Mouse (Mus musculus) mature B cell (primary cell): ENCODE results near the gene Zmynd11.

Experiments
- in situ Hi-C: fragments of 300-500 bp; cut with MboI; formaldehyde crosslinking; loops from 2 replicates; pipeline ENCODE4 v1.14.3; 2019

The Zmynd11 gene

GRCm38 (mm10) chr13:9656613-9657012 lies 108.5 kb downstream of the Zmynd11 start:
- in situ Hi-C loops, result no loop called here

- in situ Hi-C loops, result no loop called here
Observed at GRCm38 (mm10) chr13:9653018-9653417, 112.1 kb downstream of the Zmynd11 start.

GRCm38 (mm10) chr13:9650580-9650979 lies 114.5 kb downstream of the Zmynd11 start:
- in situ Hi-C loops, result no loop called here

- in situ Hi-C loops, result no loop called here
Observed at GRCm38 (mm10) chr13:9649894-9650293, 115.2 kb downstream of the Zmynd11 start.

- in situ Hi-C loops, result no loop called here
Observed at GRCm38 (mm10) chr13:9648716-9649115, 116.4 kb downstream of the Zmynd11 start.

- in situ Hi-C loops, result no loop called here
Observed at GRCm38 (mm10) chr13:9637949-9638348, 127.2 kb downstream of the Zmynd11 start.

- in situ Hi-C loops, result no loop called here
Observed at GRCm38 (mm10) chr13:9636505-9636904, 128.6 kb downstream of the Zmynd11 start.

- in situ Hi-C loops, result no loop called here
Observed at GRCm38 (mm10) chr13:9635951-9636350, 129.2 kb downstream of the Zmynd11 start.
